Mouse (Mus musculus) forebrain, embryonic 16.5 days (tissue): ENCODE measurements at regions not wholly inside any gene's neighbourhood (a gene's known extent, or its start where the extent isn't known, plus 50 kb on each side); places are given as distances from the start of the nearest gene placed in this dataset.
A peak's percentile ranks its signal among the peaks of the same experiment; 100 is the strongest.

Experiments used
- ATAC-seq: fragments of 200-750 bp; cut with Nextera tagmentation; 2 replicates; pipeline ENCODE4 v1.8.0; 2017; ENCODE audit warnings: mild to moderate bottlenecking, moderate library complexity
- H3K27ac ChIP-seq: fragments of 300-500 bp; sonication (generic); 2 replicates; pipeline ENCODE4 v1.5.1; 2014; ENCODE audit warnings: low read length, control low read depth
- H3K27me3 ChIP-seq: fragments of 300-500 bp; sonication (generic); replicated peaks from 2 replicates; pipeline ENCODE4 v1.6.1; 2014; ENCODE audit warnings: low read length; ENCODE audit not compliant: control insufficient read depth, insufficient read depth
- H3K36me3 ChIP-seq: fragments of 300-500 bp; sonication (generic); 2 replicates; pipeline ENCODE4 v1.6.1; 2014; ENCODE audit not compliant: control insufficient read depth, insufficient read depth
- H3K4me1 ChIP-seq: fragments of 300-500 bp; sonication (generic); replicated peaks from 2 replicates; pipeline ENCODE4 v1.6.1; 2014; ENCODE audit warnings: low read length; ENCODE audit not compliant: control insufficient read depth, insufficient read depth
- H3K4me2 ChIP-seq: fragments of 300-500 bp; sonication (generic); 2 replicates; pipeline ENCODE4 v1.6.1; 2014; ENCODE audit warnings: mild to moderate bottlenecking, low read length, control low read depth
- H3K4me3 ChIP-seq: fragments of 300-500 bp; sonication (generic); replicated peaks from 2 replicates; pipeline ENCODE4 v1.5.1; 2014; ENCODE audit warnings: mild to moderate bottlenecking, low read length, control low read depth
- H3K9ac ChIP-seq: fragments of 300-500 bp; sonication (generic); replicated peaks from 2 replicates; pipeline ENCODE4 v1.6.1; 2014; ENCODE audit warnings: low read depth, low read length, control low read depth
- H3K9me3 ChIP-seq: fragments of 300-500 bp; sonication (generic); 2 replicates; pipeline ENCODE4 v1.6.1; 2016; ENCODE audit warnings: low read length; ENCODE audit not compliant: control insufficient read depth
- WGBS: fragments of 180-500 bp; shearing (Covaris S2); extraction: QIAGEN DNeasy Blood & Tissue Kit; methylation state at CpG from one replicate; pipeline ENCODE4 v1.1.7; 2014; 5-methylcytosine and 5-hydroxymethylcytosine counted together

DNA sequence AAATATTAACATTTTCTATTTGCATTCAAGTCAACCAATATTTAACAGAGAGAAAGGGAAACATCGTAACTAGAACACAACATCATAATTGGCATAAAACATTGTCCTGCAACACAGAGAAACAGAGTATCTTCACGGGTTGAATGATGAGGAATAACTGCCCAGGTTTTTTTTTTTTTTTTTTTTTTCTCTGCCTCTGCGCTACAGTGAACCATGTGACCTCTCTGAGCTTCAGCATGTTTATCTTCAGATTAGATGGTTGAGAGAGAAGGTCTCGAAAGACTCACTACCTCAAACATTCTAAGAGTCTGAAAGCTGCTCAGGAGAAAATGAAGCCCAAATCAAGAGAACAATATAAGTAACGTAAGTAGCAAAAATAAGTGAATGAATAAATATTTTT is 196.4 kb upstream of the Zpld1 start:
- 89% methylated on average over 5 of the region's 5 CpGs for WGBS
- no peaks in the 10 kb centered on the region for H3K36me3 ChIP-seq
- no peak for ATAC-seq
- no peak overlapping the region for H3K4me3 ChIP-seq
- peaks cover 2% of the 10 kb centered on the region; the same call in 1 of the 2 replicates for H3K9me3 ChIP-seq
- H3K9ac ChIP-seq, result no peak overlapping the region
- no peak overlapping the region for H3K4me2 ChIP-seq
- H3K27me3 ChIP-seq, result no peaks in the 10 kb centered on the region
- H3K27ac ChIP-seq, result no peak overlapping the region
- H3K4me1 ChIP-seq, result no peaks in the 10 kb centered on the region

DNA sequence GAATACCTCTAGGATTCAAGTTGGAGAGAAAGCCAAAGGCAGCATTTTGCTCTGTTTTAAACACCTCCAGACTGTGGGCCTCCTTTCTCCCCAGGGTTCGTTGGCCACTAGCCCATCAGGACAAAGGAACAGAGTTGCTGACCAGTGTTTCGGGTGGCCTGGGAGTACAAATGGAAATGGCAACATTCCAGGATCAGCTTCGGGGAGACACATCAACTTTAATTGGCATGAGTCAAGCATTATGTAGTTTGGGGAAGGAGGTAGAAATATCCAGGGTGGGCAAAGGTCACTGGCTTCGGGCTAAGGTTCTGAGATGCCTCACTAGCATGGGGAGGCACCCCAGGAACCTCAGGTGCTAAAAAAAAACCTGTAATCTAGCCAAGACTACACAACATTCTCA is 194.3 kb upstream of the Zpld1 start:
- no peaks in the 10 kb centered on the region for H3K4me1 ChIP-seq
- H3K9ac ChIP-seq, result no peak overlapping the region
- H3K9me3 ChIP-seq, result peaks cover 2% of the 10 kb centered on the region; the same call in 1 of the 2 replicates
- no peak overlapping the region for H3K27ac ChIP-seq
- 64% methylated on average over 4 of the region's 4 CpGs for WGBS
- H3K36me3 ChIP-seq, result no peaks in the 10 kb centered on the region
- no peaks in the 10 kb centered on the region for H3K27me3 ChIP-seq
- ATAC-seq, result no peak
- no peak overlapping the region for H3K4me3 ChIP-seq
- H3K4me2 ChIP-seq, result no peak overlapping the region

DNA sequence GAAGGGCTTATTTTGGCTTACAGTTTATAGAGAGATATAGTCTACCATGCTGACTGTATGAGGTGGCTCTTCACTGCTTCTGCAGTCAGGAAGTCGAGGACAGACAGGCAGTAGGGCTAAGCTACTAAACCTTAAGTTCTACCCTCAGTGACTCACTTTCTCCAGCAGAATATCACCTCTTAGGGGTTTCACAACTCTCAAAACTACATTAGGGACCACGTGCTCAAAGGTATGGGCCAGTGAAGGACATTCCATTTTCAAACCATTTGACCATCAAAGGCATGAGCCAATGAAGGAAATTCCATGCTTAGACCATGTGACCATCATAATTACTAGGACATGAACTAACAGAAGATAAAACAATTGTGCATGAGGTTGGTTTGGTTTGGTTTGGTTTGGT is 186.6 kb upstream of the Zpld1 start:
- Histone ChIP-seq H3K27me3 (no peaks in the 10 kb centered on the region), H3K4me3 (no peak overlapping the region), H3K4me2 (no peak overlapping the region), H3K9ac (no peak overlapping the region), H3K36me3 (no peaks in the 10 kb centered on the region), H3K4me1 (no peaks in the 10 kb centered on the region), H3K27ac (no peak overlapping the region), H3K9me3 (no peaks in the 10 kb centered on the region)
- ATAC-seq, result no peak
- WGBS, result 86% methylated on average over 2 of the region's 2 CpGs

DNA sequence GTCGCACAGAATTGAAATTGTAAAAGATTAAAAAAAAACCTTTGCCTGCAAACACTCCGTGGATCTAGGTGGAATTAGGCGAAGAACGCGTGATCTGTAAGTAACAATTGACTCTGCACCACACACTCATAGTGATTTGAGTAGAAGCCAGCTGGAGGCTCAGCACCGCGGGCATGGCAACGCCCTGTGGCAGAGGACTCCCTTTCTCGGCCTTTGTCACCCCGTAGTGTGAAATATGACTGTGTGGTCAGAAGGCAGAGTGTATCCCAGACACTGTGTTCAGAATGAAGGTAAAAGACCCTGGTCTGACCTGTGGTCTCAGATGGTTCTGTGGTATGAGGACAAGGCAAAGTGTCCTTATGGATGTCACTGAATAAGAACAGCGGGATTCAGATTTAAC is 183.0 kb upstream of the Zpld1 start:
- Histone ChIP-seq H3K4me3 (no peak overlapping the region), H3K9ac (no peak overlapping the region), H3K9me3 (no peaks in the 10 kb centered on the region), H3K4me2 (no peak overlapping the region), H3K36me3 (no peaks in the 10 kb centered on the region), H3K4me1 (0 out of 2 replicates have a peak, but pooled peaks cover 3% of the 10 kb centered on the region), H3K27me3 (no peaks in the 10 kb centered on the region), H3K27ac (no peak overlapping the region)
- WGBS, result 85% methylated on average over 11 of the region's 11 CpGs
- 0 out of 2 replicates have a peak, but pooled peaks have one; percentile 11 for ATAC-seq

DNA sequence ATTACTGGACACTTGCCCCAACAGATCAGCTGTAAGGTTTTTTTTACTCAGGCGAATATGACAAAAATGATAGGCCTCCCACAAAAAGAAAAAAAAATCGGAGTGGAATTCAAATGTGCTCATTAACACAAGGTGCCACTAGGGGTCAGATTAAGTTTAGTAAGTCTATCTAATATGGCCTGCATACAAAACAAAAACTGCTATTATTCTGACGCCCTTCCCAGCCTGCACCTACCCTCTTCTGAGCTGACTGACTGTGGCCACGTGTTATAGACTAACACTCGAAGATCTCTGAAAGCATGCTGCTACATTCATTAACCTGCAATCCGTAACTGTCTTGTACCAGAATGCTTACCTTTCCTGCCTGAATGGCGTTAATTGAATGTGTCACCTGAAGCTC is 182.5 kb upstream of the Zpld1 start:
- Histone ChIP-seq H3K4me1 (0 out of 2 replicates have a peak, but pooled peaks cover 3% of the 10 kb centered on the region), H3K4me2 (no peak overlapping the region), H3K36me3 (no peaks in the 10 kb centered on the region), H3K27me3 (no peaks in the 10 kb centered on the region), H3K9ac (no peak overlapping the region), H3K27ac (no peak overlapping the region), H3K4me3 (no peak overlapping the region), H3K9me3 (no peaks in the 10 kb centered on the region)
- ATAC-seq, result peak; percentile 76; the same call in 1 of the 2 replicates
- WGBS, result 39% methylated on average over 7 of the region's 7 CpGs

DNA sequence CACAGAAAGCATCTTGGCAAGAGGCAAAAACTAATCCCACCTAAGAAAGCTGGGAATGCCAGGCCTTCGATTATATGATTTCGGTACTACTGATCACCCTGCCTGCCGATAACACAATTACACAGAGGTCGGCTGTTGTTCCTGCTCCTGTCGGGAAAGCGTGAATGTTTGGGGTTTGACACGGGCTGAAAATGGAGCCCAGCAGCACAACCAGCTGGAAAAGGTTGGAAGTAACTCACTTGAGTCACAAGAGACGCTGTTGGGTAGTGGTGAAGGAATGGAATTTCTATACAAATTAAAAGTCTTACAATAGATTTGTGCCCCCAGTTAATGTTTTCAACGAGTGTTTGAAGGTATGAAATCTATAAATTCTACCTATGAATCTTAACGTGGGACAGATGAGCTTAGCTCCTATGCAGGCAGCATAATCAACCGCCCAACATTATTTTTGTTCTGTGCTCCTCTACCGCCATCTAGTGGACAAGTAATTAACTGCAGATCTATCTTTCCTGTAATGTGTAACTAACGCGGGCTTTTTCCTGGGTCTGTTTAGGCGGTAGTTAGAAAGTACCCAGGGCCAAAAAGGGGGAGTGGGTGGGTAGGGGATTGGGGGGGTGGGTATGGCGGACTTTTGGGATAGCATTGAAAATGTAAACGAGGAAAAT is 178.9 kb upstream of the Zpld1 start:
- Histone ChIP-seq H3K4me2 (0 out of 2 replicates have a peak overlapping the region, but pooled peaks have one; percentile 11), H3K27ac (no peak overlapping the region), H3K27me3 (no peaks in the 10 kb centered on the region), H3K4me1 (0 out of 2 replicates have a peak, but pooled peaks cover 3% of the 10 kb centered on the region), H3K36me3 (no peaks in the 10 kb centered on the region), H3K9ac (no peak overlapping the region), H3K4me3 (no peak overlapping the region), H3K9me3 (no peaks in the 10 kb centered on the region)
- 24% methylated on average over 17 of the region's 17 CpGs for WGBS
- peak; percentile 75 for ATAC-seq

DNA sequence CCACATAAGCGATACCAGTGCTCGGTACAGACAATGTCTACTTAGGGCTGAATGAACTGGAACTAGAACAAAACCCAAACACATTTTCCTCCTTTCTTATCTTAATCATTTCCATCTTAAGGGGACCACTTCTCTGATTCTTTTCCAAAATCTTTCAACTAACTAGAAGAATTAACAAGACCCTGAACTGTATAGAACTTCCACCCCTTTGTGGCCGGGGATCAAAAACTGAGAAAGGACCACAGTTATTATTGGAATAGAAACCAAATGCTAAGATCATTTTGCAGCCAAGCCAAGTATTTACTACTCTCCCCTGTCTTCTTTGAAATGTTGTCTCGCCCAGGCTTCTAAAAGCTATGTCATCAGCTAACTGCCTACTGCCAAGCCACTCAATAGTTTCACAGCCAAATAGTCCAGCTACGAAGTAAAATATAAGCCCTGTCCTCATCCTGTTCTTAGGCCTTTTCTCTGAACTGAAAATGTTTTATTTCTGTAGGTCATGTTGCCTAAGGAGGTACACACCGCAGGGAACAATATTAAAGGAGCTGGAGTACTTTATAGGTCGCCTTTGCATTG is 177.3 kb upstream of the Zpld1 start:
- Histone ChIP-seq H3K4me3 (no peak overlapping the region), H3K9ac (no peak overlapping the region), H3K9me3 (no peaks in the 10 kb centered on the region), H3K4me1 (0 out of 2 replicates have a peak, but pooled peaks cover 3% of the 10 kb centered on the region), H3K4me2 (no peak overlapping the region), H3K27ac (no peak overlapping the region), H3K27me3 (no peaks in the 10 kb centered on the region), H3K36me3 (no peaks in the 10 kb centered on the region)
- ATAC-seq, result 0 out of 2 replicates have a peak, but pooled peaks have one; percentile 29
- WGBS, result 64% methylated on average over 7 of the region's 7 CpGs

DNA sequence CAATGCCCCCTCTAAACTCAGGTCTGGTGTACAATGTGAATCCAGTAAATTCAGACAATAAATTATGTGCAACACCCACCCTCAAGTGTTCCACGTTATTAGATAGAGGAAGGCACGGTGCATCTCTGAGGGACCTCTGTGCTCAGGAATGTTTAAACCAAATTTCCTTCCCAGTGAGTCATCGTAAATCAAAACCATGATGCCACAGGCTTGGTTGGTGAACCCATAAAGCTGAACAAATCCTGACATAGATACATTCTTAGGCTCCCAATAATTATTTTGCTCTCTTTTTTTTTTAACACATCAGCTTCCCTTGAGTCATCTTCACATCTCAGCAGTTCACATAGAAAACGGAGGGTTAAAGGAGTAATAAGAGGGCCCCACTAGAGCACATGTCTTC is 173.6 kb upstream of the Zpld1 start:
- H3K4me1 ChIP-seq, result 0 out of 2 replicates have a peak, but pooled peaks cover under 1% of the 10 kb centered on the region
- H3K9ac ChIP-seq, result no peak overlapping the region
- H3K27ac ChIP-seq, result no peak overlapping the region
- H3K4me3 ChIP-seq, result no peak overlapping the region
- ATAC-seq, result no peak
- H3K36me3 ChIP-seq, result no peaks in the 10 kb centered on the region
- H3K27me3 ChIP-seq, result no peaks in the 10 kb centered on the region
- H3K4me2 ChIP-seq, result no peak overlapping the region
- 86% methylated on average over 4 of the region's 4 CpGs for WGBS
- H3K9me3 ChIP-seq, result no peaks in the 10 kb centered on the region

DNA sequence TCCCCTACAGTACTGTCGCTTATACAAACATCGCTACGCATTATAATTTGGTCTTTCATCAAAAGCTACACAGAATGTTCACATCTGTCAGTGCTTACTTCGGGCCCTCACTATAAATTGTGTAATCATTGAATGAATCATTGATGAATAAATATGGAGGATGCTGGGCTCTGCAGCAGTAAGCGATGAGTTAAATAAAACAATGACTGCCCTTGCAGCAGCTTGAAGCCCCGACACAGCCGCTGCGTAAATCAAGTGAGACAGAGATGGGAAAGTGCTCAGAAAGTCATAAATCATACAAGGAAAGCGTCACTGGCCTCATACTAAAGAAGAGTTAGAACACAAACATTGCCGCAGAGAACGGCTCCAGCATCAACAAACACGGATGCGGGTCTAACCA is 172.9 kb upstream of the Zpld1 start:
- ATAC-seq, result no peak
- H3K27me3 ChIP-seq, result no peaks in the 10 kb centered on the region
- 72% methylated on average over 13 of the region's 13 CpGs for WGBS
- H3K9me3 ChIP-seq, result no peaks in the 10 kb centered on the region
- H3K27ac ChIP-seq, result no peak overlapping the region
- H3K36me3 ChIP-seq, result no peaks in the 10 kb centered on the region
- H3K9ac ChIP-seq, result no peak overlapping the region
- no peaks in the 10 kb centered on the region for H3K4me1 ChIP-seq
- no peak overlapping the region for H3K4me3 ChIP-seq
- no peak overlapping the region for H3K4me2 ChIP-seq
